ENCODE assay signal across 9 mouse cellular contexts in the genomic region with DNA sequence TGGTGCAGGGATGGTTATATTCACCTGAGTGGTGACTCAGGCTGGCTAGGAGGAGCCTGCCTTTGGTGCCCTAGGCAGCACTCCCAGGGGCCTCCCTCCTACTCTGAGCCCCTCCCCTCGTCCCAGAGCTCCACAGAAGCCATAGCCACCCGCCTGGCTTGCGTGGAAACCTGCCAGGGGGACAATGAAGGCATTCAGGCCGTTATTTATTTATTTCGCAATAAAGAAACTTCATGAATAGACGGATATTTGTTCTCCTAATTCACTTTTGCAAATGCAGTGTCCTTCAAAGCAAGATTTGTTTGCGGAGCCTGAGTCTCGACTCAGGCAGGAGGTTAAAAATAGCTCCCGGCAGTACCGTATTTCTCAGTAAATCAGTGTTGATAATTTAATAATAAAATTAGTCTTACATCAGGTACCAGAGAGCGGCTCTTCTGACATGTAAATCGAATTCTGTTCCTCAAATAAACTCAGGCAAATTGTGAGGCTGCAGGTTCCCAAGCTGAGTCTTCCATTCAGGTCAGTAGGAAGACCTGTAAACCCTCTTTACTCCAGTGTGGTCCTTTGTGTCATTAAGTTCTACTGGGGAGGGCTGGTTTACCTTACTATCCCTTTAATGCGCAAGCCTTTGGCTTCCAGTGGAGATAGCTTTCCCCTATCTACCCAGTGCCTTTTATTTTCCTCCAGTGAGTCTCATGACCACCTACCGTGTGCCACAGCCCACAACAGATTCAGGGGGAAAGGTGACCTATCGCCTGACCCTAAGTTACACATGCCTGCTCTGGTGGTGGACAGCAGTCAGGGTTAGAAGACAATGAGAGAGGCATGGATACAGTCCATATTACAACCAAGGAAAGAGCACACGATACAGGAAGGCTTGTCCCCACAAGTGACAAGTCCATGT. TPM values are rescaled to one million over a fixed set of nuclear protein-coding genes. Genes with fewer than 3 reads are reported as not detected.
DNase-seq lines count a peak whose midpoint lies in the region; ATAC-seq and TF ChIP-seq lines count a peak whose summit lies in the region.
"Had no signal": no experiment of that assay in that cellular context is flagged by ENCODE, and none has a peak within 500 bp of the region (broad histone marks: within the 10 kb centered on the region; RNA-seq: fewer than 3 reads in every experiment).

No protein-coding gene starts in this region.

- no peaks in the 10 kb centered on the region for H3K9me3 ChIP-seq in forebrain, embryonic 14.5 days (replicated peaks; ENCODE audit: control insufficient read depth, low read length)
- no peaks in the 10 kb centered on the region for H3K9me3 ChIP-seq in hindbrain, embryonic 12.5 days (replicated peaks)
- no peaks in the 10 kb centered on the region for H3K9me3 ChIP-seq in stomach, postnatal 0 days (ENCODE audit: control insufficient read depth, low read length)

- peak; percentile 89 for ATAC-seq in forebrain, embryonic 14.5 days
- ATAC-seq in hindbrain, embryonic 12.5 days (ENCODE audit: low FRiP score) = peak; percentile 79
- ATAC-seq in stomach, postnatal 0 days (ENCODE audit: low FRiP score, low TSS enrichment) = peak; percentile 97

- H3K4me1 ChIP-seq in forebrain, embryonic 14.5 days (ENCODE audit: control insufficient read depth, insufficient read depth, low read length) = no peaks in the 10 kb centered on the region
- H3K4me1 ChIP-seq in hindbrain, embryonic 12.5 days = peaks cover 10% of the 10 kb centered on the region
- no peaks in the 10 kb centered on the region for H3K4me1 ChIP-seq in stomach, postnatal 0 days (replicated peaks; ENCODE audit: control insufficient read depth, insufficient read depth)

- WGBS in forebrain, embryonic 14.5 days = 5% methylated on average over 16 of the region's 16 CpGs
- WGBS in hindbrain, embryonic 12.5 days = 7% methylated on average over 16 of the region's 16 CpGs
- WGBS in stomach, postnatal 0 days = 10% methylated on average over 16 of the region's 16 CpGs

- DNase-seq in 3134 (ENCODE audit: extremely low read depth, insufficient read length, low spot score) = peak; percentile 67
- peak; percentile 71 for DNase-seq in adrenal gland, postnatal 14 days
- peak; percentile 77 for DNase-seq in forebrain, embryonic 14.5 days (ENCODE audit: low spot score)
- DNase-seq in left cerebral cortex, adult 8-10 months (ENCODE audit: low spot score in 2 of 2) = peak; percentile 12 to 32
- peak; percentile 90 for DNase-seq in lung, postnatal 36 days
- DNase-seq in stomach, postnatal 0 days (ENCODE audit: low spot score) = peak; percentile 90
- DNase-seq in spleen, postnatal 14 days (ENCODE audit: low spot score in 2 of 2) = no peak

- no peaks in the 10 kb centered on the region; the same call in 1 of the 2 replicates for H3K27me3 ChIP-seq in forebrain, embryonic 14.5 days (replicated peaks; ENCODE audit: control insufficient read depth, insufficient read depth, low read length)
- H3K27me3 ChIP-seq in hindbrain, embryonic 12.5 days = peaks cover 8% of the 10 kb centered on the region; the same call in 1 of the 2 replicates
- H3K27me3 ChIP-seq in stomach, postnatal 0 days (ENCODE audit: control insufficient read depth, insufficient read depth, low read length) = no peaks in the 10 kb centered on the region

- 0 out of 2 replicates have a peak overlapping the region, but pooled peaks have one; percentile 23 for H3K4me2 ChIP-seq in forebrain, embryonic 14.5 days (ENCODE audit: low read length)
- peak overlapping the region; percentile 15; the same call in 1 of the 2 replicates for H3K4me2 ChIP-seq in hindbrain, embryonic 12.5 days (replicated peaks)
- H3K4me2 ChIP-seq in stomach, postnatal 0 days (replicated peaks; ENCODE audit: low read depth) = no peak overlapping the region

- H3K9ac ChIP-seq in forebrain, embryonic 14.5 days (ENCODE audit: low read length) = no peak overlapping the region
- no peak overlapping the region for H3K9ac ChIP-seq in hindbrain, embryonic 12.5 days
- no peak overlapping the region for H3K9ac ChIP-seq in stomach, postnatal 0 days (ENCODE audit: low read length)
- H3K9ac ChIP-seq: liver, embryonic 14.5 days had no signal

- no peak for TF ChIP-seq CTCF in stomach, postnatal 0 days (IDR thresholded peaks at IDR 0.05; ENCODE audit: low read depth)

- H3K27ac ChIP-seq in forebrain, embryonic 14.5 days (ENCODE audit: low read depth, low read length) = no peak overlapping the region
- no peak overlapping the region for H3K27ac ChIP-seq in hindbrain, embryonic 12.5 days
- H3K27ac ChIP-seq in stomach, postnatal 0 days (replicated peaks) = no peak overlapping the region
- H3K27ac ChIP-seq: liver, embryonic 14.5 days had no signal

- H3K36me3 ChIP-seq in forebrain, embryonic 14.5 days (ENCODE audit: control insufficient read depth, insufficient read depth, low read length) = no peaks in the 10 kb centered on the region
- H3K36me3 ChIP-seq in hindbrain, embryonic 12.5 days = no peaks in the 10 kb centered on the region
- H3K36me3 ChIP-seq in stomach, postnatal 0 days (ENCODE audit: control insufficient read depth, insufficient read depth, low read length) = no peaks in the 10 kb centered on the region

- no peak overlapping the region for H3K4me3 ChIP-seq in forebrain, embryonic 14.5 days (ENCODE audit: low read depth, low read length)
- H3K4me3 ChIP-seq in hindbrain, embryonic 12.5 days = no peak overlapping the region
- H3K4me3 ChIP-seq in stomach, postnatal 0 days (ENCODE audit: low read depth, low read length) = no peak overlapping the region

- peak; percentile 56 for TF ChIP-seq EP300 in stomach, postnatal 0 days (optimal IDR thresholded peaks at IDR 0.05)

RNA-seq across cellular contexts. Expression of a gene that starts 17.2 kb away (rescaled TPM):
- 0.19 TPM in 1 of 2 replicates, not detected in the other for total RNA-seq in adrenal gland, postnatal 14 days (2021)
- 0.52 and 1.1 TPM in 2 replicates for polyA plus RNA-seq in forebrain, embryonic 14.5 days (2014; fragmentation: Nextera tagmentation; extraction: Ambion mirVana)
- polyA plus RNA-seq in hindbrain, embryonic 12.5 days (2016; fragmentation: Nextera tagmentation; extraction: Ambion mirVana) = 2.7 and 3.3 TPM in 2 replicates
- 1 to 10 TPM; 4.6 to 5.2 (median 4.9) TPM for total RNA-seq in left cerebral cortex, adult 8-10 months (2022)
- polyA plus RNA-seq in stomach, postnatal 0 days (2015; fragmentation: Nextera tagmentation; extraction: Ambion mirVana) = 0.21 and 0.23 TPM in 2 replicates
- polyA plus RNA-seq: liver, embryonic 14.5 days had no signal

Comparison
In these comparisons a context has a peak if more than half of its experiments do, and no peak if none do; other contexts are left out.
1. DNase-seq: peak in 3134 (single experiment), adrenal gland, postnatal 14 days (single experiment), forebrain, embryonic 14.5 days (single experiment), left cerebral cortex, adult 8-10 months (2 of 2), lung, postnatal 36 days (single experiment) and stomach, postnatal 0 days (single experiment); none in spleen, postnatal 14 days (0 of 2).
2. Peak in every context shown above with its lines, with median percentiles within 50 percentile points of each other: ATAC-seq.